Mouse (Mus musculus): ENCODE data around the gene Camp.

GRCm38 (mm10) chr9:109886259-109886658 is 36.8 kb upstream of the Camp start:
- TF ChIP-seq CTCF (IDR thresholded peaks at IDR 0.05; ENCODE audit: low read depth, low read length) (no peak), POLR2A (IDR thresholded peaks at IDR 0.05; ENCODE audit: insufficient read depth, low read length) (no peak)

All from ES-Bruce4 (cell line).